Mouse (Mus musculus) limb, embryonic 12.5 days (tissue): ENCODE data around the gene BC051019. TPM values are rescaled to one million over a fixed set of nuclear protein-coding genes. Genes with fewer than 3 reads are reported as not detected.

Experiments used
- ATAC-seq: fragments of 200-750 bp; cut with Nextera tagmentation; 2 replicates; pipeline ENCODE4 v1.8.0; 2017; ENCODE audit warnings: low read depth, moderate TSS enrichment; ENCODE audit not compliant: insufficient number of reproducible peaks, insufficient read depth, low FRiP score, low TSS enrichment
- H3K27ac ChIP-seq: fragments of 300-500 bp; sonication (generic); 2 replicates; pipeline ENCODE4 v1.5.1; 2016; ENCODE audit warnings: mild to moderate bottlenecking, moderate library complexity
- H3K27me3 ChIP-seq: fragments of 300-500 bp; sonication (generic); 2 replicates; pipeline ENCODE4 v1.6.1; 2016; ENCODE audit warnings: mild to moderate bottlenecking, moderate library complexity
- H3K36me3 ChIP-seq: fragments of 300-500 bp; sonication (generic); 2 replicates; pipeline ENCODE4 v1.6.1; 2016; ENCODE audit warnings: mild to moderate bottlenecking, moderate library complexity
- H3K4me1 ChIP-seq: fragments of 300-500 bp; sonication (generic); replicated peaks from 2 replicates; pipeline ENCODE4 v1.6.1; 2016
- H3K4me2 ChIP-seq: fragments of 300-500 bp; sonication (generic); 2 replicates; pipeline ENCODE4 v1.6.1; 2016; ENCODE audit warnings: mild to moderate bottlenecking, moderate library complexity
- H3K4me3 ChIP-seq: fragments of 300-500 bp; sonication (generic); replicated peaks from 2 replicates; pipeline ENCODE4 v1.5.1; 2016; ENCODE audit warnings: mild to moderate bottlenecking
- H3K9ac ChIP-seq: fragments of 300-500 bp; sonication (generic); replicated peaks from 2 replicates; pipeline ENCODE4 v1.6.1; 2016; ENCODE audit warnings: mild to moderate bottlenecking, moderate library complexity
- H3K9me3 ChIP-seq: fragments of 300-500 bp; sonication (generic); 2 replicates; pipeline ENCODE4 v1.6.1; 2016; ENCODE audit warnings: mild to moderate bottlenecking, moderate library complexity
- WGBS: fragments of 180-500 bp; shearing (Covaris S2); methylation state at CpG from one replicate; pipeline ENCODE4 v1.1.7; 2016; 5-methylcytosine and 5-hydroxymethylcytosine counted together
- polyA plus RNA-seq: library from polyadenylated mRNA; unstranded; fragments of >200 nt; fragmentation: Nextera tagmentation; extraction: Ambion mirVana; gene quantifications from 2 replicates; pipeline ENCODE4 v1.2.1, GENCODE M21; 2016

BC051019 gene
- polyA plus RNA-seq, 1 experiment from 2014 or later = 0.13 TPM

- Histone ChIP-seq H3K9me3 (no peaks in the 10 kb centered on the region), H3K4me3 (no peak overlapping the region), H3K27ac (no peak overlapping the region), H3K36me3 (peaks cover 19% of the 10 kb centered on the region), H3K9ac (no peak overlapping the region), H3K4me1 (no peaks in the 10 kb centered on the region), H3K27me3 (no peaks in the 10 kb centered on the region), H3K4me2 (no peak overlapping the region)
- 86% methylated on average over 4 of the region's 4 CpGs for WGBS
- no peak for ATAC-seq
These were observed 18.1 kb upstream of the BC051019 start for GRCm38 (mm10) chr7:109741703-109742102.

DNA sequence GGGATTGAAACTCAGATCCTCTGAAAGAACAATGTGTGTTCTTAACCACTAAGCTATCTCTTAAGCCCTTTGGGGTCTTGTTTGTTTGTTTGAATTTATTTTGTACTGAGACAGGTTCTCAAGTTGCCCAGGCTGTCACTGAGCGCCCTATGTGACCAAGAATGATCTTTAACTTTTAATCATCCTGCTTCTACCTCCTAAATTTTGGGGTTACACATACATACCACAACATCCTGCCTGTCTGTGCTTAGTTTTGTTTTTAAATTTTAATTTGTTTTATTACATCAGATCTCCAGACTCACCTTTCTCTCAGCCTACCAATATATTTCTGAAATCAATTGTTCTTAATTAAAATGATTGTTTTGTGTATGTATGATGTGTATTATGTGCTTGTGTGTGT lies 17.4 kb upstream of the BC051019 start:
- Histone ChIP-seq H3K9me3 (no peaks in the 10 kb centered on the region), H3K27ac (no peak overlapping the region), H3K9ac (no peak overlapping the region), H3K27me3 (no peaks in the 10 kb centered on the region), H3K4me3 (no peak overlapping the region), H3K4me1 (no peaks in the 10 kb centered on the region), H3K36me3 (peaks cover 26% of the 10 kb centered on the region), H3K4me2 (no peak overlapping the region)
- WGBS = 84% methylated on average over 1 of the region's 1 CpGs
- no peak for ATAC-seq

DNA sequence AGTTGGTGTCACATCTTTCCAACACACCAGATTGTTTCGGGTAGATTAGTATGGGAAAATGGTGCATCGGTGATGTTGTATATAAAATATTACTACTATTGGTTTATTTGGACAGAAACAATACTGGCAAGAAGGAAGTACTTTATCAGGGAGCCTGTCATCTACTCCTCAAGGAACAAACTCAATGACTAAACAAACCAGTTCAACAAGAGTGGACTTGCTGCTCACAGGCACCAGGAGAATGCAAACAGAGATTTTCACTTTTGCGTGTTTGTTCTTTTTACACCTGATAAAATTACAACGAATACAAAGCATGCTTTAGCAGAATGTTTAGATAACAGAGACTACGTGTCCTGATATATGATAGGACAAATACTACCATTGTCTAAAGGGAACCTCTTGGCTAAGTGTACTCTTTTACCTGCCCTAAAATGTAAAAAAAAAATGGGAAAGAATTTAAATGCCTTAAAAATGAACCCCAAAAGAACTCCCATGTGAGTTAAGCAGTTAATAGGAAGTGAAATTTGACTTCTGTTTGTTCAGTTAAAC lies 16.2 kb upstream of the BC051019 start:
- Histone ChIP-seq H3K9ac (no peak overlapping the region), H3K27ac (no peak overlapping the region), H3K4me1 (no peaks in the 10 kb centered on the region), H3K4me3 (no peak overlapping the region), H3K4me2 (no peak overlapping the region), H3K36me3 (peaks cover 25% of the 10 kb centered on the region), H3K27me3 (no peaks in the 10 kb centered on the region), H3K9me3 (no peaks in the 10 kb centered on the region)
- ATAC-seq = no peak
- whole genome bisulfite sequencing = 88% methylated on average over 5 of the region's 5 CpGs

- H3K36me3 ChIP-seq = peaks cover 11% of the 10 kb centered on the region; the same call in 1 of the 2 replicates
- H3K27me3 ChIP-seq = no peaks in the 10 kb centered on the region
- H3K4me3 ChIP-seq = no peak overlapping the region
- H3K4me2 ChIP-seq = no peak overlapping the region
- H3K4me1 ChIP-seq = no peaks in the 10 kb centered on the region
- no peak for ATAC-seq
- WGBS = 89% methylated on average over 4 of the region's 4 CpGs
- no peak overlapping the region for H3K27ac ChIP-seq
- H3K9ac ChIP-seq = no peak overlapping the region
- no peaks in the 10 kb centered on the region for H3K9me3 ChIP-seq
These were observed 11.2 kb upstream of the BC051019 start for GRCm38 (mm10) chr7:109734806-109735205.

GRCm38 (mm10) chr7:109731626-109732025 lies 8.0 kb upstream of the BC051019 start, which contains the start of gene Ascl3:
Gene Ascl3 (minus strand): TSS chr7:109731726.
- peaks cover 5% of the 10 kb centered on the region; the same call in 1 of the 2 replicates for H3K27me3 ChIP-seq
- peaks cover 8% of the 10 kb centered on the region; the same call in 1 of the 2 replicates for H3K36me3 ChIP-seq
- no peaks in the 10 kb centered on the region for H3K4me1 ChIP-seq
- no peaks in the 10 kb centered on the region for H3K9me3 ChIP-seq
- 87% methylated on average over 5 of the region's 5 CpGs for WGBS
- no peak within 1 kb of the TSS for H3K4me3 ChIP-seq
- no peak within 1 kb of the TSS for H3K4me2 ChIP-seq
- no peak within 1 kb of the TSS for H3K27ac ChIP-seq
- no peak for ATAC-seq
- no peak within 1 kb of the TSS for H3K9ac ChIP-seq

- Histone ChIP-seq H3K4me1 (no peaks in the 10 kb centered on the region), H3K9me3 (0 out of 2 replicates have a peak, but pooled peaks cover 4% of the 10 kb centered on the region), H3K4me3 (no peak overlapping the region), H3K9ac (no peak overlapping the region), H3K36me3 (no peaks in the 10 kb centered on the region), H3K27ac (no peak overlapping the region), H3K27me3 (peaks cover 5% of the 10 kb centered on the region; the same call in 1 of the 2 replicates), H3K4me2 (no peak overlapping the region)
- ATAC-seq = no peak
- 95% methylated on average over 8 of the region's 8 CpGs for WGBS
These were observed 536 bp downstream of the BC051019 start for GRCm38 (mm10) chr7:109723114-109723513.

DNA sequence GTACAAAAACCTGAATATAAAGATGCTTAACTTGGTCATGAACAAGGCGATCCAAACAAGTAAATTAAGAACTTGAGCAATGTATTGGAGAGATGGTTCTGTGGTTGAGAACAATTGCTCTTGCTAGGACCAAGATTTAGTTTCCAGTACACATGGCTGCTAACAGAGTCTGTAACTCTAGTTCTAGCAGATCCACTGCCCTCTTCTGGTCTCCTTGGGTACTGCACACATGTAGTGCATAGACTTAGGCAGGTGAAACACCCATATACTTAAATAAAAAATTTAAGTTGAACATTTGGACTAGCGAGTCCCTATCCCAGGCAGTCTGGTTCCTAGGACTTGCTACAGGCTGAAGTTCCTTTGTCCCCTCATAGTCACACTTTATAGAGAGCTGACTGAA lies 1.0 kb downstream of the BC051019 start:
- H3K27me3 ChIP-seq = peaks cover 2% of the 10 kb centered on the region; the same call in 1 of the 2 replicates
- no peak overlapping the region for H3K4me2 ChIP-seq
- H3K27ac ChIP-seq = no peak overlapping the region
- H3K36me3 ChIP-seq = no peaks in the 10 kb centered on the region
- no peak for ATAC-seq
- no peak overlapping the region for H3K9ac ChIP-seq
- H3K9me3 ChIP-seq = 0 out of 2 replicates have a peak, but pooled peaks cover 4% of the 10 kb centered on the region
- no peak overlapping the region for H3K4me3 ChIP-seq
- WGBS = 92% methylated on average over 2 of the region's 2 CpGs
- no peaks in the 10 kb centered on the region for H3K4me1 ChIP-seq

GRCm38 (mm10) chr7:109719286-109719685 lies 4.4 kb downstream of the BC051019 start:
- 67% methylated on average over 9 of the region's 9 CpGs for WGBS
- H3K27me3 ChIP-seq = no peaks in the 10 kb centered on the region
- H3K27ac ChIP-seq = no peak overlapping the region
- no peak overlapping the region for H3K4me2 ChIP-seq
- H3K36me3 ChIP-seq = no peaks in the 10 kb centered on the region
- H3K4me3 ChIP-seq = no peak overlapping the region
- no peak overlapping the region for H3K9ac ChIP-seq
- no peaks in the 10 kb centered on the region for H3K4me1 ChIP-seq
- H3K9me3 ChIP-seq = 0 out of 2 replicates have a peak, but pooled peaks cover 4% of the 10 kb centered on the region
- ATAC-seq = no peak

- Histone ChIP-seq H3K36me3 (peaks cover 38% of the 10 kb centered on the region), H3K27me3 (no peaks in the 10 kb centered on the region), H3K27ac (no peak overlapping the region), H3K9ac (no peak overlapping the region), H3K9me3 (no peaks in the 10 kb centered on the region), H3K4me3 (no peak overlapping the region), H3K4me2 (no peak overlapping the region), H3K4me1 (peaks cover 7% of the 10 kb centered on the region)
- no peak for ATAC-seq
- 89% methylated on average over 2 of the region's 2 CpGs for WGBS
These were observed 10.1 kb downstream of the BC051019 start for GRCm38 (mm10) chr7:109713434-109713982.

- Histone ChIP-seq H3K4me1 (peaks cover 10% of the 10 kb centered on the region), H3K27me3 (no peaks in the 10 kb centered on the region), H3K27ac (no peak overlapping the region), H3K4me3 (no peak overlapping the region), H3K4me2 (no peak overlapping the region), H3K9ac (no peak overlapping the region), H3K9me3 (no peaks in the 10 kb centered on the region), H3K36me3 (peaks cover 38% of the 10 kb centered on the region)
- 84% methylated on average over 7 of the region's 7 CpGs for WGBS
- no peak for ATAC-seq
These were observed 11.5 kb downstream of the BC051019 start for GRCm38 (mm10) chr7:109712198-109712597.

- Histone ChIP-seq H3K9me3 (no peaks in the 10 kb centered on the region), H3K4me1 (peaks cover 10% of the 10 kb centered on the region), H3K4me3 (no peak overlapping the region), H3K4me2 (no peak overlapping the region), H3K27ac (no peak overlapping the region), H3K36me3 (peaks cover 38% of the 10 kb centered on the region), H3K9ac (no peak overlapping the region), H3K27me3 (no peaks in the 10 kb centered on the region)
- ATAC-seq = no peak
- 73% methylated on average over 1 of the region's 1 CpGs for WGBS
These were observed 13.6 kb downstream of the BC051019 start for GRCm38 (mm10) chr7:109710069-109710468.

GRCm38 (mm10) chr7:109708961-109709382 lies 14.7 kb downstream of the BC051019 start:
- Histone ChIP-seq H3K27me3 (no peaks in the 10 kb centered on the region), H3K9me3 (no peaks in the 10 kb centered on the region), H3K9ac (no peak overlapping the region), H3K27ac (peak overlapping the region; percentile 62; the same call in 1 of the 2 replicates), H3K4me2 (no peak overlapping the region), H3K36me3 (peaks cover 38% of the 10 kb centered on the region), H3K4me3 (no peak overlapping the region), H3K4me1 (peaks cover 15% of the 10 kb centered on the region)
- ATAC-seq = no peak
- 41% methylated on average over 3 of the region's 3 CpGs for WGBS
